Mouse (Mus musculus): Measurements from ENCODE around the gene Cgref1. TPM values are rescaled to one million over a fixed set of nuclear protein-coding genes. Genes with fewer than 3 reads are reported as not detected.
A peak's percentile ranks its signal among the peaks of the same experiment; 100 is the strongest.

The Cgref1 gene
- total RNA-seq, 1 experiment = 14.7 TPM

- H3K4me3 ChIP-seq (ENCODE audit: insufficient read depth in 1 of 2, low read depth in 1 of 2, low read length in 2 of 2, poor library complexity in 1 of 2, severe bottlenecking in 1 of 2) = peak overlapping the region; percentile 62 to 71; a peak in 3 of 4 replicates
- in situ Hi-C loops (cut with MboI; ENCODE audit: low sequenced_read_pairs in 2 of 2, unreplicated experiment in 2 of 2) = no loop called here
- no peak for DNase-seq (ENCODE audit: low read depth, low spot score)
- H3K4me1 ChIP-seq (ENCODE audit: control insufficient read depth in 2 of 2, insufficient read depth in 2 of 2, low read length in 2 of 2, poor library complexity in 1 of 2) = peaks cover 7 to 18% of the 10 kb centered on the region in 2 experiments; a peak in 3 of 4 replicates
- TF ChIP-seq ZNF384 (IDR thresholded peaks at IDR 0.05; ENCODE audit: low read depth, low read length) = no peak
- no peak for TF ChIP-seq HCFC1 (IDR thresholded peaks at IDR 0.05; ENCODE audit: borderline replicate concordance, insufficient read depth, low read length)
- no peak for TF ChIP-seq CHD2 (IDR thresholded peaks at IDR 0.05; ENCODE audit: low read depth, low read length)
- TF ChIP-seq MAFK (IDR thresholded peaks at IDR 0.05; ENCODE audit: insufficient read depth, low read depth, low read length) = no peak
- TF ChIP-seq ZC3H11A (IDR thresholded peaks at IDR 0.05; ENCODE audit: borderline replicate concordance, low read depth, low read length) = no peak
- H3K9ac ChIP-seq (ENCODE audit: insufficient read depth, low read depth, low read length, poor library complexity, severe bottlenecking) = peak overlapping the region; percentile 61; the same call in 1 of the 2 replicates
- H3K27ac ChIP-seq (ENCODE audit: insufficient read depth, low read depth, low read length, poor library complexity, severe bottlenecking) = no peak overlapping the region
- no peaks in the 10 kb centered on the region for H3K9me3 ChIP-seq (ENCODE audit: control insufficient read depth, insufficient read depth, low read depth, low read length)
- peaks cover 17% of the 10 kb centered on the region for H3K36me3 ChIP-seq (ENCODE audit: control insufficient read depth, insufficient read depth, low read length, poor library complexity, severe bottlenecking)
Observed at GRCm38 (mm10) chr5:30908426-30909299, 36.7 kb downstream of the Cgref1 start.

- peak within 1 kb of the TSS; percentile 42 for H3K27ac ChIP-seq (ENCODE audit: insufficient read depth, low read depth, low read length, poor library complexity, severe bottlenecking)
- peak within 1 kb of the TSS; percentile 71 to 87 for H3K4me3 ChIP-seq (ENCODE audit: insufficient read depth in 1 of 2, low read depth in 1 of 2, low read length in 2 of 2, poor library complexity in 1 of 2, severe bottlenecking in 1 of 2)
- no peaks in the 10 kb centered on the region for H3K9me3 ChIP-seq (ENCODE audit: control insufficient read depth, insufficient read depth, low read depth, low read length)
- peak; percentile 93 for DNase-seq (ENCODE audit: low read depth, low spot score)
- peaks cover 17% of the 10 kb centered on the region for H3K36me3 ChIP-seq (ENCODE audit: control insufficient read depth, insufficient read depth, low read length, poor library complexity, severe bottlenecking)
- H3K9ac ChIP-seq (ENCODE audit: insufficient read depth, low read depth, low read length, poor library complexity, severe bottlenecking) = peak within 1 kb of the TSS; percentile 94
- TF ChIP-seq HCFC1 (IDR thresholded peaks at IDR 0.05; ENCODE audit: borderline replicate concordance, insufficient read depth, low read length) (peak; percentile 78; the same call in 1 of the 2 replicates), ZC3H11A (IDR thresholded peaks at IDR 0.05; ENCODE audit: borderline replicate concordance, low read depth, low read length) (no peak), MAFK (IDR thresholded peaks at IDR 0.05; ENCODE audit: insufficient read depth, low read depth, low read length) (no peak), CHD2 (IDR thresholded peaks at IDR 0.05; ENCODE audit: low read depth, low read length) (no peak), ZNF384 (IDR thresholded peaks at IDR 0.05; ENCODE audit: low read depth, low read length) (no peak)
- in situ Hi-C loops (cut with MboI; ENCODE audit: low sequenced_read_pairs in 2 of 2, unreplicated experiment in 2 of 2) = no loop called here
- H3K4me1 ChIP-seq (ENCODE audit: control insufficient read depth in 2 of 2, insufficient read depth in 2 of 2, low read length in 2 of 2, poor library complexity in 1 of 2) = peaks cover 4 to 11% of the 10 kb centered on the region in 2 experiments; a peak in 3 of 4 replicates
Observed at GRCm38 (mm10) chr5:30907413-30908059, 37.9 kb downstream of the Cgref1 start, which contains the start of gene Ost4. Gene Ost4, minus strand, starts transcription at chr5:30907788.

- Histone ChIP-seq H3K9ac (ENCODE audit: insufficient read depth, low read depth, low read length, poor library complexity, severe bottlenecking) (no peak overlapping the region), H3K27ac (ENCODE audit: insufficient read depth, low read depth, low read length, poor library complexity, severe bottlenecking) (no peak overlapping the region), H3K4me1 (ENCODE audit: control insufficient read depth in 2 of 2, insufficient read depth in 2 of 2, low read length in 2 of 2, poor library complexity in 1 of 2) (peaks cover 4 to 8% of the 10 kb centered on the region in 2 experiments), H3K36me3 (ENCODE audit: control insufficient read depth, insufficient read depth, low read length, poor library complexity, severe bottlenecking) (peaks cover 19% of the 10 kb centered on the region), H3K4me3 (ENCODE audit: insufficient read depth in 1 of 2, low read depth in 1 of 2, low read length in 2 of 2, poor library complexity in 1 of 2, severe bottlenecking in 1 of 2) (no peak overlapping the region), H3K9me3 (ENCODE audit: control insufficient read depth, insufficient read depth, low read depth, low read length) (no peaks in the 10 kb centered on the region)
- DNase-seq (ENCODE audit: low read depth, low spot score) = no peak
- in situ Hi-C loops (cut with MboI; ENCODE audit: low sequenced_read_pairs in 2 of 2, unreplicated experiment in 2 of 2) = no loop called here
- no peak for TF ChIP-seq ZC3H11A (IDR thresholded peaks at IDR 0.05; ENCODE audit: borderline replicate concordance, low read depth, low read length)
- no peak for TF ChIP-seq CHD2 (IDR thresholded peaks at IDR 0.05; ENCODE audit: low read depth, low read length)
Observed at GRCm38 (mm10) chr5:30901860-30902259, 43.5 kb downstream of the Cgref1 start.

- Histone ChIP-seq H3K4me1 (ENCODE audit: control insufficient read depth in 2 of 2, insufficient read depth in 2 of 2, low read length in 2 of 2, poor library complexity in 1 of 2) (peaks cover 2 to 5% of the 10 kb centered on the region in 2 experiments; a peak in 2 of 4 replicates), H3K9ac (ENCODE audit: insufficient read depth, low read depth, low read length, poor library complexity, severe bottlenecking) (peak overlapping the region; percentile 30), H3K36me3 (ENCODE audit: control insufficient read depth, insufficient read depth, low read length, poor library complexity, severe bottlenecking) (peaks cover 32% of the 10 kb centered on the region), H3K9me3 (ENCODE audit: control insufficient read depth, insufficient read depth, low read depth, low read length) (no peaks in the 10 kb centered on the region), H3K27ac (ENCODE audit: insufficient read depth, low read depth, low read length, poor library complexity, severe bottlenecking) (no peak overlapping the region), H3K4me3 (ENCODE audit: insufficient read depth in 1 of 2, low read depth in 1 of 2, low read length in 2 of 2, poor library complexity in 1 of 2, severe bottlenecking in 1 of 2) (no peak overlapping the region)
- no peak for DNase-seq (ENCODE audit: low read depth, low spot score)
- no peak for TF ChIP-seq MAFK (IDR thresholded peaks at IDR 0.05; ENCODE audit: insufficient read depth, low read depth, low read length)
- no peak for TF ChIP-seq ZNF384 (IDR thresholded peaks at IDR 0.05; ENCODE audit: low read depth, low read length)
- TF ChIP-seq ZC3H11A (IDR thresholded peaks at IDR 0.05; ENCODE audit: borderline replicate concordance, low read depth, low read length) = no peak
- TF ChIP-seq CHD2 (IDR thresholded peaks at IDR 0.05; ENCODE audit: low read depth, low read length) = no peak
- TF ChIP-seq HCFC1 (IDR thresholded peaks at IDR 0.05; ENCODE audit: borderline replicate concordance, insufficient read depth, low read length) = no peak
- in situ Hi-C loops (cut with MboI; ENCODE audit: low sequenced_read_pairs in 2 of 2, unreplicated experiment in 2 of 2) = no loop called here
Observed at GRCm38 (mm10) chr5:30890375-30890774, 55.0 kb downstream of the Cgref1 start.
